Mouse (Mus musculus): ENCODE results near the gene Nmrk2.

DNA sequence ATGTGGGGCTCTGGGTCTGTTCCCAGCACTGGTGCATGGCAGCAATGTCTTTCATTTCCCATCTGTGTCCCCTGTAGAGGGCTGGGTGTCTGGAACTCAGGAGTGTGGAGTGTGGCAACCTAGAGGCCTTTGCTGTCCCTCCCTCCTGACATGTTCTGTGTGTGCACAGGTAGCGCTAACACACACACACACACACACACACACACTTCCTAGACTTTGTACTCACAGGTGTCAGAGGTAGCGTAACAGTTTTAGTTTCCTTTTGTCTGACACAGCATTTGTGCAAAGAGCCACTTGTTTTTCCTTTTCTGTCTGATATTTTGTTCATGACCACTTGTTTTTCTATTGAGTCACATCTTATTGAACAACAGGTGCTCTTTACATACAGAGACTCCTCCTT, 46.0 kb upstream of the Nmrk2 start:
- TF ChIP-seq CTCF (IDR thresholded peaks at IDR 0.05; ENCODE audit: control insufficient read depth, insufficient read depth, insufficient replicate concordance, low read depth, low read length), result no peak
- TF ChIP-seq POLR2A (IDR thresholded peaks at IDR 0.05; ENCODE audit: control insufficient read depth, low read depth, low read length), result no peak

Data from testis, adult 2 months (tissue).